Mouse (Mus musculus): ENCODE data around the gene Elovl6. TPM values are rescaled to one million over a fixed set of nuclear protein-coding genes. Genes with fewer than 3 reads are reported as not detected.

Gene Elovl6
- polyA plus RNA-seq, 1 experiment: 1.6 TPM

DNA sequence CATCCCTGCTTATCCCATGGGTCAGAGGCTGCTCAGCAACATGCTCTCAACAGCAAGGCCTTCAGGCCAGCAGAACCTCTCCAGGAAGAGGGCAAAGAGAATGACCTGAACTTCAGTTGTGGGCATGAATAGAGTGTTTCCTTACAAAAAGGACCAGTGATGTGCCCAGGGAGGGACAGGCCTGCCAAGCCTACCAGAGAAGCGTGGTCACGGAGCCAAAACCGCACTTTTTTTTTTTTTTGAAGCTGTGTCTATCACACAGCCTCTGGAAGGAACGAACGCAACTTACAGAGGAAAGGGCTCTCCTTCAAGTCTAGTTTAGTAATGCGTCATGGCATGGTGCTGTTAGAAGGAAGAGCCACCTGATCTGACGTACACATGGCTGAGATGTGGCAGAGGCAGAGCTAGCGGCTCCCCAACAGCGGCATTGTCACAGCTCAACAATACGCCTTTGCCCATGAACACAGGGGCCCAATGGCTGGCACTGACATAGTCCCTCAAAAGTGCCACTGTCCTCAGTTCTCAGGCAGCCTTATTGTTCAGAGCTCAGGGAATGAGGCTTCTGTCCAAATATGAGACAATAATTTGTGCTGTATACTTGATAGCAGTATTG, 92.1 kb downstream of the Elovl6 start:
- Histone ChIP-seq H3K27ac (ENCODE audit: insufficient read depth, low read depth, low read length) (no peak overlapping the region), H3K4me3 (ENCODE audit: insufficient read depth, low read length) (no peak overlapping the region), H3K4me1 (ENCODE audit: control insufficient read depth, insufficient read depth, low read length) (no peaks in the 10 kb centered on the region)
- TF ChIP-seq POLR2A (IDR thresholded peaks at IDR 0.05; ENCODE audit: borderline replicate concordance, low read depth, low read length) (no peak), CTCF (IDR thresholded peaks at IDR 0.05; ENCODE audit: low read depth, low read length) (no peak)

DNA sequence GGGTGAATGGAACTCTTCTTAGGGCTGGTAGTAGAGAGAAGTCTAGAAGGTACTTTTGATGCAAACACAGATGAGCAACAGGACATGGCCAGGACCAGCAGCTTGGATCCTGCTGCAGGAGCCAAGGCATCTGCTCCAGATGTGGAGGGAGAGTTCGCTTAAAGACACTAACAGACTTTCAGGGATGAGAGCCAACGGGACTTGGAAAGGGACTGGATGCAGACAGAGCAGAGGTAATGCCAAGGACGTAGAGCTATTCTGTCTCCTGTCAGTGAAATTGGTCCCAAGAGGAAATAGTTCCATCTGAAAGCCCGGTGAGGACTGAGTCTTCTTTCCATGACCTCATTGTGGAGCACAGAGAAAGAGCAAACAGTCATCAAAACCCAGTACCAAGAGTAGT, 95.1 kb downstream of the Elovl6 start:
- TF ChIP-seq CTCF (IDR thresholded peaks at IDR 0.05; ENCODE audit: low read depth, low read length) (no peak), POLR2A (IDR thresholded peaks at IDR 0.05; ENCODE audit: borderline replicate concordance, low read depth, low read length) (no peak)
- no peak overlapping the region for H3K27ac ChIP-seq (ENCODE audit: insufficient read depth, low read depth, low read length)
- H3K4me1 ChIP-seq (ENCODE audit: control insufficient read depth, insufficient read depth, low read length): peaks cover 3% of the 10 kb centered on the region; the same call in 1 of the 2 replicates
- no peak overlapping the region for H3K4me3 ChIP-seq (ENCODE audit: insufficient read depth, low read length)

DNA sequence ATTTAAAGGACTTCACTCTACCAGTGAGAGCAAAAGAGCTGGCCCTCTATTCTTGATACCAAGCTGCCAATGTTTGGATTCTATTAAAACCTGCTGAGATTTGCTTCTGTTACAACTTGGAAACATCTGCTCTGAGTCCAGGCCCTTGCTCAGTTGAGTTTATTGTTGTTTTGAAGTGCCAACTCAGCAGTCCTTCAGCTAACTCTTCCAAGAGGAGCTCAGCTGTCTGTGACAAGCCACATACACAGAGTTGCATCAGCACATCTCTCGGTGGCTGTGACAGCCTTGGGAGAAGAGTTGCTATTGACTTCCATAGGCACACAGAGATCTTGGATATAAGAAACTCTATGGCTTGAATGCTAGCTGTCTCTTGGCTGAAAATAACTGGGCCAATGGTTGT, 98.9 kb downstream of the Elovl6 start:
- TF ChIP-seq CTCF (IDR thresholded peaks at IDR 0.05; ENCODE audit: low read depth, low read length): no peak
- TF ChIP-seq POLR2A (IDR thresholded peaks at IDR 0.05; ENCODE audit: borderline replicate concordance, low read depth, low read length): no peak
- Histone ChIP-seq H3K27ac (ENCODE audit: insufficient read depth, low read depth, low read length) (no peak overlapping the region), H3K4me3 (ENCODE audit: insufficient read depth, low read length) (no peak overlapping the region), H3K4me1 (ENCODE audit: control insufficient read depth, insufficient read depth, low read length) (peaks cover 3% of the 10 kb centered on the region; the same call in 1 of the 2 replicates)

DNA sequence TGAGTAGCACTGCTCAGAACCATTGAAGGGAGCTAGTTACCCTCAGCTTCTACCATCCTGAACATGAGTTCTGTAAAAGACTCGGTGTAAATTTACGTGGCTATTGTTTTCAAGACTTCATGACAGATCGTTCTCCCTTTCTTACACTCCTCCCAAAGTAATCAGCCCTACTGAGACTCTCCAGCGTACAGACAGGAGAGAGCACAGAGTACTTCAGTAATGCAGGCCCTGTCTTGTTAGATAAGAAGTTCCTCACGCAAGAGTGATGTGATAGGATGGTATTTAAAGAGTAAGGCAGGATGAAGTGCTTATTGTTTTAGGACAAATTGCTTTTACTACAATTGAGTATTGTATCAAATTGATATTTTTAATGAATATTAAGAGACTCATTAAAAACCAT, 99.7 kb downstream of the Elovl6 start:
- no peak overlapping the region for H3K27ac ChIP-seq (ENCODE audit: insufficient read depth, low read depth, low read length)
- peaks cover 3% of the 10 kb centered on the region; the same call in 1 of the 2 replicates for H3K4me1 ChIP-seq (ENCODE audit: control insufficient read depth, insufficient read depth, low read length)
- no peak overlapping the region for H3K4me3 ChIP-seq (ENCODE audit: insufficient read depth, low read length)
- TF ChIP-seq POLR2A (IDR thresholded peaks at IDR 0.05; ENCODE audit: borderline replicate concordance, low read depth, low read length) (no peak), CTCF (IDR thresholded peaks at IDR 0.05; ENCODE audit: low read depth, low read length) (no peak)

DNA sequence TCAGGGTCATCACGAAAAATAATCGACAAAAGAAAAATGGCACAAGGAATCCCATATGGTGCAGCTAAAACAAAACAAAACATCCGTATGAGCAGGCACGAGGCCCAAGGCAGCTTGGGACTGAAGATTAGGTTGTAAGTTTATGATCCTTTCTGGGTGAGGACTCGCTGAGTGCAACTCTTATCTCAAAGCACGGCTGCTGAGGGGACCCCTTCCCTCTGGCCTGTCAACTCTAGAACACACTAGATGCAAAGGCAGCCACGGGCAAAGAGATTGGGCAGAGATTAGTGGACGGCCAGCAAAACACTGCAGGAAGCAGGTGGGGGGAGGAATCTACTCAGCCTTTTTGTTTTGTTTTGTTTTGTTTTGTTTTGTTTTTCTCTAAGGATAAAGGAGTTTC, 101.4 kb downstream of the Elovl6 start:
- Histone ChIP-seq H3K4me1 (ENCODE audit: control insufficient read depth, insufficient read depth, low read length) (peaks cover 3% of the 10 kb centered on the region; the same call in 1 of the 2 replicates), H3K27ac (ENCODE audit: insufficient read depth, low read depth, low read length) (no peak overlapping the region), H3K4me3 (ENCODE audit: insufficient read depth, low read length) (no peak overlapping the region)
- no peak for TF ChIP-seq CTCF (IDR thresholded peaks at IDR 0.05; ENCODE audit: low read depth, low read length)
- TF ChIP-seq POLR2A (IDR thresholded peaks at IDR 0.05; ENCODE audit: borderline replicate concordance, low read depth, low read length): no peak

DNA sequence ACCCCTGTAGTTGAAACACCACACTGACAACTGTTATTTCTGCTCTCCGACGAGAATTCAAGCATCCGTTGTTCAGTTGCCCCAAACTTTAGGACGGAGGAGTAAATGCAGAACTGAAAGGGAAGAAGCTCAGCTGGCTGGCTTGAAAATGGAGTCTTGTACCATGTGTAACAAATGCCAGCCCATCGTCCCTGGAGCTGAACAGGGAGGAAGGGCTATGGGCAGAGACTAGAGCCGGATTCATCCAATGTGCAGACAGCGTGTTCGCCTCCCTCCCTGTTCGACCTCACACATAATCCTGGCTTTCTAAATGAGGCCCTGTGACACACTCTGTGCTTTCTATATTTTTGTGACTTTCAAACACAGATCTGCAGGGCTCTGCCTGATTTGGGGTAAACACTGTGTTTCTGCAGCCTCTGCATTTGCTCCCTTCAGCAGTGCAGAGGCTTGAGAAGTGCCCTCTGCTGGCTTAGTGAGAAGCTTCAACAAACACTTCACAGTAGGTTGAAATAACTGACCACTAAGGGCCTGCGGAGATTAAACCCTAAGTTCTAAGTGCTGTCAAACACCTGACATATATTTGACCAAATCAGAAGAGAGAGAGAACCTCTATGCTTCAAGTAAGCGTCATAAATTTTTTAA, 102.2 kb downstream of the Elovl6 start:
- Histone ChIP-seq H3K4me3 (ENCODE audit: insufficient read depth, low read length) (no peak overlapping the region), H3K27ac (ENCODE audit: insufficient read depth, low read depth, low read length) (no peak overlapping the region), H3K4me1 (ENCODE audit: control insufficient read depth, insufficient read depth, low read length) (peaks cover 3% of the 10 kb centered on the region; the same call in 1 of the 2 replicates)
- TF ChIP-seq POLR2A (IDR thresholded peaks at IDR 0.05; ENCODE audit: borderline replicate concordance, low read depth, low read length): no peak
- 0 out of 2 replicates have a peak, but pooled peaks have one; percentile 24 for TF ChIP-seq CTCF (IDR thresholded peaks at IDR 0.05; ENCODE audit: low read depth, low read length)

DNA sequence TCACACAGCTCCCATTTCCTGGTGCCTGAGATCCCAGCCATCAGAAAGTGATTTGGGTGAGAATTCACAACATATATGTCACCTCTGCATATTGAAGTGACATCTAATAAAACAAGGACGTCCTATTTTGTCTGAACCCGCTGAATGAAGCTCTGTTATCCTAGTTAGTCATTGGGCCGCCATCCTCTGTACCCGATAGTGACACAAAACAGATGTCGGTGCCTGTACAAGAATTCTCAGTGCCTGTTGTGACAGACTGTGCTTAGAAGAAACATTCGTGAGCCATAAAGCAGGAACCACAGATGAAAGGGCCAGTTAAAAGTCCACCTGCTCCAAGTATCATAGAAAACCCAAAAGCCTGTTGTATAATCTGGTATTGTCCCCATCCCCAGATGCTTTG, 105.3 kb downstream of the Elovl6 start:
- TF ChIP-seq POLR2A (IDR thresholded peaks at IDR 0.05; ENCODE audit: borderline replicate concordance, low read depth, low read length) (no peak), CTCF (IDR thresholded peaks at IDR 0.05; ENCODE audit: low read depth, low read length) (no peak)
- no peak overlapping the region for H3K27ac ChIP-seq (ENCODE audit: insufficient read depth, low read depth, low read length)
- no peaks in the 10 kb centered on the region for H3K4me1 ChIP-seq (ENCODE audit: control insufficient read depth, insufficient read depth, low read length)
- H3K4me3 ChIP-seq (ENCODE audit: insufficient read depth, low read length): no peak overlapping the region

DNA sequence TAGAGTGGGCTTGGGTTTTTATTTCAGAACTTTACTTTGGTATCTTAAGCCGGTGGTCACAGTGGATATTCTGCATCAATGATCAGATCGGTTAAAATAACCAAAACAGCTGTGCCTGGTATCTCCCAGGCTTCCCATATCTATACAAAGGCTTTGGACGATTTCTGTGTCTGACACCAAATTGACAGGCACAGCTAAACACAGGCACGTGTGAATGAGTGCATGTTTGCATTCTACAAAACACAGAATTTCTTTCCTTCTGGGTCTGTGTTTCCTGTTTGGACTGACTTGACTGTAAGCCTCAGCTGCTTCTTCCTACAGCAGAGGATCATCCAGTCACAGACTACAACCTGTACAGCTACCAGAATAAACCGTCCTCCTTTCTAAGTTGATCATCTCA, 107.5 kb downstream of the Elovl6 start:
- Histone ChIP-seq H3K4me1 (ENCODE audit: control insufficient read depth, insufficient read depth, low read length) (no peaks in the 10 kb centered on the region), H3K4me3 (ENCODE audit: insufficient read depth, low read length) (no peak overlapping the region), H3K27ac (ENCODE audit: insufficient read depth, low read depth, low read length) (no peak overlapping the region)
- TF ChIP-seq POLR2A (IDR thresholded peaks at IDR 0.05; ENCODE audit: borderline replicate concordance, low read depth, low read length): no peak
- TF ChIP-seq CTCF (IDR thresholded peaks at IDR 0.05; ENCODE audit: low read depth, low read length): no peak

DNA sequence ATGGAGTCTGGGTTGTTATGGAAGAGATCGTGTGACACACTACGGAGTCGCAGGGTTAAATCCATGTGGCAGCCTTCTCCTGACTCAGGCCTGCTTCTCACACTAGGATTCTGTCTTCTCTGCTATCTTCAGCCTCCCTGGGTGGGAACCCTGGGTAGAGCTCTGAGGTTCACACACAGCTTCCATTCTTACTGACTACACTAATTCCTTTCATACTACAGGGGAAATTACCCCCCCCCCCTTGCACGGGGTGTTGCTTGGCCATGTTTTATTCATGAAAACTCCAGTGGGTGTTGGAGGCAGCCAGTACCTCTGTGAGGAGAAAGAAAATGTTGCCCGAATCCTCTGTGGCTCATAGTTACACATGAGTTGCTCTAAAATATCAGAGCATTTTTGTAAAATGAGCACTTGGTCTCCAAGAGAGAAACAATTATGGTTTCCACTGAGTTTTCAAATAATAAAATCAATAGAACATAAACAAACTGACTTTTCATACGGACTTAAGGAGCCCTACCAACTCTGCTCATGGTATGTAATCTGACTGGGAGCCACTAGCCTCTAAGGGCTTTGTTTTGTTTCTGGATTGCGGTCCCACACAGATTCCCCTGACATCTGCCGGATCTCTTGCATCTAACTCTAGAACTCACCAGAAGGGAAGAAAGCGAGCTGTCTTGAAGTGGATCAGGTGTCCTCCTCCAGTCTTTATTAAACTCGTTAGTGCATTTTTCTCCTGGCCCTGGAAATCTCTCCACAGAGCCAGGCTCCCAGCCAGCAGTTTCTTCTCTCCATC, 108.3 kb downstream of the Elovl6 start:
- no peak overlapping the region for H3K4me3 ChIP-seq (ENCODE audit: insufficient read depth, low read length)
- H3K4me1 ChIP-seq (ENCODE audit: control insufficient read depth, insufficient read depth, low read length): no peaks in the 10 kb centered on the region
- TF ChIP-seq CTCF (IDR thresholded peaks at IDR 0.05; ENCODE audit: low read depth, low read length) (no peak), POLR2A (IDR thresholded peaks at IDR 0.05; ENCODE audit: borderline replicate concordance, low read depth, low read length) (no peak)
- no peak overlapping the region for H3K27ac ChIP-seq (ENCODE audit: insufficient read depth, low read depth, low read length)

DNA sequence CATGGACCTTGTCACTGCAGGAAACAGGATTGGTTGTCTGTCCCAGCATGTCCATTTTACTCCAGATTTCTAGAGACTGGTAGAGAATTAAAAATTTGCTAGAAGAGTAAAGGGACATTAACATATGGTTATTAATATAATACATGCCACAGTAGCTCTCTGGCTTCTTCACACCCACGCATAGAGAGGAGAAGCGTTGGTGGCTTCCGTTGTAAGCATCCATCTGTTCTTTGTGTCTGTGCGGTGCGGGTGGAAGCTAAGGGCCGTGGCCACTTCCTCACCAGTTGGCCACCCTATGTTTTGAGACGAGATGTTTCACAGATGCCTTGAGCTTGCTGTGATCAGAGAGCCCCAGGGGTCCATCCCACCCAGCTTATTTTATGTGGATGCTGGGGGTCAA, 109.5 kb downstream of the Elovl6 start:
- Histone ChIP-seq H3K4me3 (ENCODE audit: insufficient read depth, low read length) (no peak overlapping the region), H3K4me1 (ENCODE audit: control insufficient read depth, insufficient read depth, low read length) (no peaks in the 10 kb centered on the region), H3K27ac (ENCODE audit: insufficient read depth, low read depth, low read length) (no peak overlapping the region)
- TF ChIP-seq POLR2A (IDR thresholded peaks at IDR 0.05; ENCODE audit: borderline replicate concordance, low read depth, low read length): no peak
- no peak for TF ChIP-seq CTCF (IDR thresholded peaks at IDR 0.05; ENCODE audit: low read depth, low read length)
